Mouse (Mus musculus) MEL (cell line): ENCODE measurements around the gene Sgca. TPM values are rescaled to one million over a fixed set of nuclear protein-coding genes. Genes with fewer than 3 reads are reported as not detected.

Experiments used
- DNase-seq: peaks from one replicate; pipeline ENCODE4 v3.0.0; 2011; ENCODE audit warnings: low read depth, low spot score
- H3K27ac ChIP-seq: 2 replicates; pipeline ENCODE4 v1.5.1; 2012; ENCODE audit warnings: low read depth, mild to moderate bottlenecking, control low read depth, low read length, moderate library complexity; ENCODE audit not compliant: control insufficient read depth
- H3K27me3 ChIP-seq, 2 experiments: fragments of 150-350 bp in 1 of 2; sonication (generic) in 1 of 2; 2 replicates each; pipeline ENCODE4 v1.6.1; 2012; ENCODE audit warnings: low read length in 2 of 2, mild to moderate bottlenecking in 2 of 2, improper control_type of control experiment in 1 of 2, moderate library complexity in 1 of 2; ENCODE audit not compliant: insufficient read depth in 2 of 2, control insufficient read depth in 1 of 2
- H3K36me3 ChIP-seq, 2 experiments: 2 replicates each; pipeline ENCODE4 v1.6.1; 2012 to 2014; ENCODE audit warnings: low read length in 2 of 2, improper control_type of control experiment in 1 of 2, inconsistent platforms in 1 of 2, mild to moderate bottlenecking in 1 of 2; ENCODE audit not compliant: insufficient read depth in 2 of 2, control insufficient read depth in 1 of 2
- H3K4me1 ChIP-seq, 2 experiments: fragments of 150-350 bp in 1 of 2; sonication (generic) in 1 of 2; 2 replicates each; pipeline ENCODE4 v1.6.1; 2012; ENCODE audit warnings: low read length in 2 of 2, improper control_type of control experiment in 1 of 2, mild to moderate bottlenecking in 1 of 2; ENCODE audit not compliant: insufficient read depth in 2 of 2, control insufficient read depth in 1 of 2
- H3K4me3 ChIP-seq, 2 experiments: fragments of 150-350 bp in 1 of 2; sonication (generic) in 1 of 2; 2 replicates each; pipeline ENCODE4 v1.5.1; 2012; ENCODE audit warnings: low read depth in 2 of 2, low read length in 2 of 2, mild to moderate bottlenecking in 2 of 2, moderate library complexity in 2 of 2, control low read depth in 1 of 2, improper control_type of control experiment in 1 of 2; ENCODE audit not compliant: control insufficient read depth in 1 of 2, insufficient read depth in 1 of 2
- H3K79me2 ChIP-seq: 2 replicates; pipeline ENCODE4 v1.6.1; 2012; ENCODE audit warnings: mild to moderate bottlenecking, low read length, moderate library complexity; ENCODE audit not compliant: control insufficient read depth, poor library complexity, insufficient read depth
- H3K9ac ChIP-seq: 2 replicates; pipeline ENCODE4 v1.6.1; 2012; ENCODE audit warnings: low read depth, mild to moderate bottlenecking, control low read depth, low read length, moderate library complexity; ENCODE audit not compliant: control insufficient read depth, poor library complexity, severe bottlenecking
- H3K9me3 ChIP-seq: fragments of 150-350 bp; sonication (generic); replicated peaks from 2 replicates; pipeline ENCODE4 v1.6.1; 2012; ENCODE audit warnings: mild to moderate bottlenecking, low read length, improper control_type of control experiment, moderate library complexity; ENCODE audit not compliant: insufficient read depth
- CHD1 ChIP-seq: IDR thresholded peaks from 2 replicates; pipeline ENCODE4 v1.6.1; 2012; ENCODE audit warnings: low read depth, mild to moderate bottlenecking, inconsistent platforms, low read length, improper control_type of control experiment
- CTCF ChIP-seq, 3 experiments: IDR thresholded peaks in 2 of 3; conservative IDR thresholded peaks in 1 of 3; 2 replicates each; pipeline ENCODE4 v1.5.1; 2011 to 2012; ENCODE audit warnings: low read length in 3 of 3, low read depth in 2 of 3, mild to moderate bottlenecking in 2 of 3, improper control_type of control experiment in 1 of 3, inconsistent platforms in 1 of 3, mixed read lengths in 1 of 3, moderate library complexity in 1 of 3; ENCODE audit not compliant: control insufficient read depth in 1 of 3, insufficient read depth in 1 of 3, poor library complexity in 1 of 3, severe bottlenecking in 1 of 3
- E2F4 ChIP-seq: IDR thresholded peaks from 2 replicates; pipeline ENCODE4 v1.6.1; 2011; ENCODE audit warnings: low read depth, low read length, improper control_type of control experiment, borderline replicate concordance
- ELF1 ChIP-seq: IDR thresholded peaks from 2 replicates; pipeline ENCODE4 v1.6.1; 2014; ENCODE audit warnings: low read depth, mild to moderate bottlenecking, inconsistent platforms, low read length, improper control_type of control experiment, moderate library complexity
- ETS1 ChIP-seq: IDR thresholded peaks from 2 replicates; pipeline ENCODE4 v1.6.1; 2012; ENCODE audit warnings: low read depth, mild to moderate bottlenecking, inconsistent platforms, low read length, improper control_type of control experiment, moderate library complexity
- GATA1 ChIP-seq: IDR thresholded peaks from 2 replicates; pipeline ENCODE4 v1.6.1; 2011; ENCODE audit warnings: low read depth, low read length, improper control_type of control experiment
- HCFC1 ChIP-seq: IDR thresholded peaks from 2 replicates; pipeline ENCODE4 v1.6.1; 2012; ENCODE audit warnings: low read depth, mild to moderate bottlenecking, inconsistent platforms, low read length, improper control_type of control experiment, moderate library complexity
- JUND ChIP-seq: IDR thresholded peaks from 2 replicates; pipeline ENCODE4 v1.6.1; 2011; ENCODE audit warnings: low read depth, mild to moderate bottlenecking, improper control_type of control experiment, low read length
- MAFK ChIP-seq: IDR thresholded peaks from 2 replicates; pipeline ENCODE4 v1.6.1; 2011; ENCODE audit warnings: low read depth, mild to moderate bottlenecking, low read length, improper control_type of control experiment, borderline replicate concordance
- MAZ ChIP-seq: IDR thresholded peaks from 2 replicates; pipeline ENCODE4 v1.6.1; 2012; ENCODE audit warnings: low read depth, mild to moderate bottlenecking, inconsistent platforms, low read length, improper control_type of control experiment
- MEF2A ChIP-seq: IDR thresholded peaks from 2 replicates; pipeline ENCODE4 v1.6.1; 2014; ENCODE audit warnings: low read depth, mild to moderate bottlenecking, inconsistent platforms, low read length, improper control_type of control experiment; ENCODE audit not compliant: poor library complexity, insufficient replicate concordance, severe bottlenecking; ENCODE audit errors: extremely low read depth
- MXI1 ChIP-seq: IDR thresholded peaks from 2 replicates; pipeline ENCODE4 v1.6.1; 2011; ENCODE audit warnings: mild to moderate bottlenecking, low read depth, low read length, improper control_type of control experiment
- MYB ChIP-seq: IDR thresholded peaks from 2 replicates; pipeline ENCODE4 v1.6.1; 2011; ENCODE audit warnings: mild to moderate bottlenecking, low read depth, low read length, improper control_type of control experiment
- NELFE ChIP-seq: IDR thresholded peaks from 2 replicates; pipeline ENCODE4 v1.6.1; 2011; ENCODE audit warnings: low read depth, low read length, improper control_type of control experiment
- POLR2A ChIP-seq, 2 experiments: IDR thresholded peaks; 2 replicates each; pipeline ENCODE4 v1.6.1; 2011 to 2012; ENCODE audit warnings: low read length in 2 of 2, mild to moderate bottlenecking in 2 of 2, control low read depth in 1 of 2, improper control_type of control experiment in 1 of 2, low read depth in 1 of 2, moderate library complexity in 1 of 2; ENCODE audit not compliant: control insufficient read depth in 1 of 2, insufficient read depth in 1 of 2, poor library complexity in 1 of 2
- RCOR1 ChIP-seq: IDR thresholded peaks from 2 replicates; pipeline ENCODE4 v1.6.1; 2012; ENCODE audit warnings: low read depth, mild to moderate bottlenecking, inconsistent platforms, low read length, improper control_type of control experiment
- SIN3A ChIP-seq: IDR thresholded peaks from 2 replicates; pipeline ENCODE4 v1.6.1; 2012; ENCODE audit warnings: low read length, improper control_type of control experiment, inconsistent platforms
- SMC3 ChIP-seq: IDR thresholded peaks from 2 replicates; pipeline ENCODE4 v1.6.1; 2011; ENCODE audit warnings: low read depth, low read length, improper control_type of control experiment
- TAL1 ChIP-seq: IDR thresholded peaks from 2 replicates; pipeline ENCODE4 v1.6.1; 2012; ENCODE audit warnings: mild to moderate bottlenecking, inconsistent platforms, low read length, moderate library complexity, mixed read lengths
- TCF12 ChIP-seq: IDR thresholded peaks from 2 replicates; pipeline ENCODE4 v1.6.1; 2014; ENCODE audit warnings: low read depth, mild to moderate bottlenecking, inconsistent platforms, low read length, improper control_type of control experiment, moderate library complexity
- USF1 ChIP-seq: IDR thresholded peaks from 2 replicates; pipeline ENCODE4 v1.6.1; 2014; ENCODE audit warnings: low read depth, mild to moderate bottlenecking, inconsistent platforms, low read length, improper control_type of control experiment, moderate library complexity
- ZC3H11A ChIP-seq: IDR thresholded peaks from 2 replicates; pipeline ENCODE4 v1.6.1; 2012; ENCODE audit warnings: low read depth, mild to moderate bottlenecking, inconsistent platforms, low read length, improper control_type of control experiment
- ZKSCAN1 ChIP-seq: IDR thresholded peaks from 2 replicates; pipeline ENCODE4 v1.6.1; 2012; ENCODE audit warnings: low read depth, mild to moderate bottlenecking, inconsistent platforms, low read length, improper control_type of control experiment, moderate library complexity
- ZMIZ1 ChIP-seq: IDR thresholded peaks from 2 replicates; pipeline ENCODE4 v1.6.1; 2012; ENCODE audit warnings: low read depth, mild to moderate bottlenecking, inconsistent platforms, low read length, improper control_type of control experiment, moderate library complexity
- polyA plus RNA-seq, 2 experiments: library from polyadenylated mRNA; stranded (reverse) in 1 of 2; unstranded in 1 of 2; fragments of >175 nt in 1 of 2; fragments of >200 nt in 1 of 2; gene quantifications; 2 replicates each; pipeline versions ENCODE4 v1.2.1 to v1.2.4; 2012; ENCODE audit warnings: low replicate concordance in 2 of 2, low read depth in 1 of 2; ENCODE audit not compliant: insufficient read length in 2 of 2, insufficient read depth in 1 of 2, missing spikeins in 1 of 2
- total RNA-seq: library from RNA; depleted of rRNA; stranded (reverse); fragments of 300-350 nt; gene quantifications from 2 replicates; pipeline ENCODE4 v1.2.3, GENCODE M21; 2012

Gene Sgca
- total and polyA plus RNA-seq, 3 experiments: not detected

DNA sequence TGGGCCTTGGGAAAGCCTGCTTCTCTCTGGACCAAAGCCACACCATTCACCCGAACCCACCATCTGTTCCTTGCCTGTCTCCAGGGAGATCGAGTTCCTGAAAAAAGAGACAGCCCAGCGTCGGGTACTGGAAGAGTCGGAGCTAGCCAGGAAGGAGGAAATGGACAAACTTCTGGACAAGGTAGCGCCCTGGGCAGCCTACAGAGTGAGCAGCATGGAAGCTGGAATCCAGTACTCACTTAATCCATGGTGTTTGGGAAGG lies 28.7 kb upstream of the Sgca start:
- Histone ChIP-seq H3K9me3 (no peaks in the 10 kb centered on the region), H3K4me1 (peaks cover 8 to 63% of the 10 kb centered on the region in 2 experiments), H3K79me2 (peaks cover 13% of the 10 kb centered on the region), H3K36me3 (peaks cover 6 to 51% of the 10 kb centered on the region in 2 experiments), H3K4me3 (no peak overlapping the region), H3K27me3 (no peaks in the 10 kb centered on the region)
- TF ChIP-seq SIN3A (no peak), NELFE (no peak), MAZ (no peak), ZC3H11A (no peak), ELF1 (no peak), USF1 (no peak), POLR2A (IDR thresholded peaks at IDR 0.05; ENCODE audit: control insufficient read depth in 1 of 2, insufficient read depth in 1 of 2, low read depth in 1 of 2, low read length in 2 of 2, poor library complexity in 1 of 2) (no peak), CHD1 (no peak), TCF12 (no peak), MAFK (no peak)
- TF ChIP-seq, all 39 proteins: peak for 0
- Histone ChIP-seq H3K9ac (no peak overlapping the region), H3K27ac (no peak overlapping the region)
- no peak for DNase-seq

DNA sequence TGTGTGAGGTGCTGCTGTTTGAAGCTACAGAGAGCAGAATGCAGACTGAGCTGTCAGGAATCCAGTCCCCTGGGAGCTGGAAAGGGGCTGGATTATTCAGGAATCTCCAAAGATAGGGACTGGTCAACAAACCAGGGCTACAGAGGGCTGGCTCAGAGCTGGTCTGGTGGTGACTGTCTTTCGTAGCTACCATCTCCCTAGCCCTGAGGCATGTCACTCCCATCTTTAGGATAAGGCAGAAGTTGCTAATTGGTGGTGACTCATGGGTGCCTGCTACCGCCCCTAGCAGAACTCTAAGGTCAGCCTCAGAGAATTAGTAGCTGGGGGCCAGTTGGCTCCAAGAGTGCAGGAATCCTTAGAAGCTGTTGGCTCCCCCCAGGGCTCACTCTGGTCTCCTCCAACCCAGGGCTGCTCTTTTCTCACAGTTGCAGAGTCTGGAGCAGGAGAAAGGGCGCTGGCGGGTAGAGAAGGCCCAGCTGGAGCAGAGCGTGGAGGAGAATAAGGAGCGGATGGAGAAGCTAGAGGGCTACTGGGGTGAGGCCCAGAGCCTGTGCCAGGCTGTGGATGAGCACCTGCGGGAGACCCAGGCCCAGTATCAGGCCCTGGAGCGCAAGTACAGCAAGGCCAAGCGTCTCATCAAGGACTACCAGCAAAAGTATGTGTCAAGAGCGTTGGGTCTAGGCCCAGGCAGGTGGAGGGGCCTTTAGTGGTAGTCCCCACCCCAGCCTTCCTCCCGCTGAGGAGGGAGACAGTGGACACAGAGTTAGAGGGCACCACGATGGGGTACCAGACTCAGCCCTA lies 28.2 kb upstream of the Sgca start:
- H3K9ac ChIP-seq: no peak overlapping the region; the same call in 1 of the 2 replicates
- TF ChIP-seq MXI1 (0 out of 2 replicates have a peak, but pooled peaks have one; percentile 1), POLR2A (IDR thresholded peaks at IDR 0.05; ENCODE audit: control insufficient read depth in 1 of 2, insufficient read depth in 1 of 2, low read depth in 1 of 2, low read length in 2 of 2, poor library complexity in 1 of 2) (0 out of 4 replicates have a peak, but pooled peaks of 1 of the 2 experiments have one; percentile 3), MEF2A (no peak)
- no peak overlapping the region for H3K4me3 ChIP-seq
- DNase-seq: peak; percentile 56
- H3K27ac ChIP-seq: peak overlapping the region; percentile 21; the same call in 1 of the 2 replicates
- H3K36me3 ChIP-seq: peaks cover 7 to 55% of the 10 kb centered on the region in 2 experiments
- peaks cover 8 to 68% of the 10 kb centered on the region in 2 experiments for H3K4me1 ChIP-seq
- H3K9me3 ChIP-seq: no peaks in the 10 kb centered on the region
- H3K79me2 ChIP-seq: peaks cover 10% of the 10 kb centered on the region
- H3K27me3 ChIP-seq: no peaks in the 10 kb centered on the region

DNA sequence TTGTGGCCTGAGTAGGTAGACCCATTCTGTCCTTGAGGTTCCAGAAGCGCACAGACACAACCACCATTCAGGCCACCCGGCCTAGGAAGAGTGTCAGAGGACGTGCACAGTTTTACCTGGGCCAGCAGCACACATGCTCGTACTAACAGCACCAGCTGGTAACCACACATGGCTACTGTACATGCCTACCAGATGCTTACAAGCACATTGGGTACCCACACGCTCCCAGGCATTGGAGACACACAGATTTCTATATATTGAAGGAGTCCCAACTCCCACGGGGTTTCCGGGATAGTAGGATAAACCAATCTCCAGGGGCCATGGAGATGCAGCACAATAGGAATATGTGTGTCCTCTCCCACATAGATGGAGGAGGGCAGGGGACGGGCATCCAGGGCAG lies 26.6 kb upstream of the Sgca start:
- H3K9ac ChIP-seq: no peak overlapping the region
- no peak overlapping the region for H3K4me3 ChIP-seq
- H3K27ac ChIP-seq: no peak overlapping the region
- no peak for TF ChIP-seq CTCF (IDR thresholded peaks at IDR 0.05 in 2 of 3, conservative IDR thresholded peaks at IDR 0.05 in 1 of 3; ENCODE audit: control insufficient read depth in 1 of 3, insufficient read depth in 1 of 3, low read depth in 2 of 3, low read length in 3 of 3, poor library complexity in 1 of 3, severe bottlenecking in 1 of 3)
- TF ChIP-seq ELF1: no peak
- no peak for TF ChIP-seq TCF12
- TF ChIP-seq MYB: no peak
- no peak for TF ChIP-seq SMC3
- TF ChIP-seq TAL1: no peak
- TF ChIP-seq RCOR1: no peak
- TF ChIP-seq ZC3H11A: no peak
- TF ChIP-seq POLR2A (IDR thresholded peaks at IDR 0.05; ENCODE audit: control insufficient read depth in 1 of 2, insufficient read depth in 1 of 2, low read depth in 1 of 2, low read length in 2 of 2, poor library complexity in 1 of 2): no peak; a peak in 1 of 4 replicates
- TF ChIP-seq JUND: no peak
- TF ChIP-seq HCFC1: no peak
- TF ChIP-seq MAFK: no peak
- no peak for TF ChIP-seq ZKSCAN1
- no peak for TF ChIP-seq GATA1
- TF ChIP-seq ZMIZ1: no peak
- no peak for TF ChIP-seq ETS1
- no peak for TF ChIP-seq E2F4
- H3K9me3 ChIP-seq: no peaks in the 10 kb centered on the region
- DNase-seq: no peak
- no peaks in the 10 kb centered on the region for H3K27me3 ChIP-seq
- H3K36me3 ChIP-seq: peaks cover 10 to 64% of the 10 kb centered on the region in 2 experiments
- H3K79me2 ChIP-seq: peaks cover 25% of the 10 kb centered on the region
- H3K4me1 ChIP-seq: peaks cover 18 to 70% of the 10 kb centered on the region in 2 experiments
